Mouse (Mus musculus): ENCODE results near the gene Mgmt.

Mgmt gene

DNA sequence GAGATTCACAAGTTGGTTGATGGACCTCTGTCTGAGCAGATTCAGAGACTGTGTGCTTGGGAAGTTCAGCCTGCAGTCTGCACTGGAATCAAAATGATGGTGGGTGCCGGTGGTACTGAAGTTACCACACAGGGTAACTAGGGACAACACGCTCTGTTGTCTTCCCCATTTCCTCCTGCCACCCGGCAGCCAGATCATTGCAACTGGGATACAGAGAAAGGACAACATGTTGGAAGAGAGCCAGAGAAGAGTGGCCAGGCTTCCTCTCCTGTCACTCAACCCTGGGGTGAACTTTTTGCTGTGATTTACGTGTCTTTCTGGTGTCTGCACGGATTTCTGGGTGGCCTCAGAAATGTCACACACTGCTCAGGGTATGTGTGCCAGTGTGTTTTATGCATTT, 107.4 kb downstream of the Mgmt start:
- Histone ChIP-seq H3K36me3 (ENCODE audit: control insufficient read depth, insufficient read depth, low read length, poor library complexity, severe bottlenecking) (no peaks in the 10 kb centered on the region), H3K27me3 (ENCODE audit: control insufficient read depth, insufficient read depth, low read length, poor library complexity, severe bottlenecking) (no peaks in the 10 kb centered on the region)
- DNase-seq (ENCODE audit: low read depth, low spot score), result no peak

DNA sequence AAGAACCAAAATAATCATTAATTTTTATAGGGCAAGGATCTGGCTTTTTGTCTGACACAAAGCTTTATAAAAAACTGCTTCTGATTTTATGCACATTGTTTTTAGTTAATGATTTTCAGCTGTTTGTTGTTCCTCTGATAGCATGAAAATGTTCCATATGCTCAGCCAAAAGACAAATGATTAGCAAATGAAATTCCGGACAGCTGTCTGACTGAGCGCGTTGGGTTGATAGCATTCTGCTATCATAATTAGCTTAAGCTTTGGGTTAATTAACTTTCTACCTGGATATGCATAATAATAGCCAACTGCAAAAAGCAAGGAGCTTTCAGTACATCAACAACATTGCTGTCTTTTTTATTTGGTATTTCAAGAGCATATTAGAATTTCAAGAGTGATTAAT, 108.0 kb downstream of the Mgmt start:
- no peak for DNase-seq (ENCODE audit: low read depth, low spot score)
- no peaks in the 10 kb centered on the region for H3K36me3 ChIP-seq (ENCODE audit: control insufficient read depth, insufficient read depth, low read length, poor library complexity, severe bottlenecking)
- no peaks in the 10 kb centered on the region for H3K27me3 ChIP-seq (ENCODE audit: control insufficient read depth, insufficient read depth, low read length, poor library complexity, severe bottlenecking)

DNA sequence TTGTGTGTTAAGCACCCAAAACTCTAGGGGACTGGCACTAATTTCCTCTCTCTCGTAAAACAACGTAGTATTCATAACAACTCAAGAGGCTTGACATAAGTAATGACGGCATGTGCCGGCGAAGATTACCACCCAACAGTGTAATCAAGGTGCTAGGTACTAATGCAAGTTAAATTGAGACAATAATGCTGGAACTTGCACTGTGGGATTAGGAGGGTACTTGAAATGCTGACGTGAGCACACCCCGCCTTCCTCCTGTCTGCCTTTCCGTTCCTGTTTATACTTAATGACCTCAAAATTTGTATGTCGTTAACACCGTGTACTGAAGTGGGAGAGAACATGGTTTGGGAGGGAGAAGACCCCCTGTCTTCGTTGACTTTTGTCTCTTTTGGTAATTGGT, 110.9 kb downstream of the Mgmt start:
- Histone ChIP-seq H3K36me3 (ENCODE audit: control insufficient read depth, insufficient read depth, low read length, poor library complexity, severe bottlenecking) (no peaks in the 10 kb centered on the region), H3K27me3 (ENCODE audit: control insufficient read depth, insufficient read depth, low read length, poor library complexity, severe bottlenecking) (no peaks in the 10 kb centered on the region)
- DNase-seq (ENCODE audit: low read depth, low spot score), result no peak

DNA sequence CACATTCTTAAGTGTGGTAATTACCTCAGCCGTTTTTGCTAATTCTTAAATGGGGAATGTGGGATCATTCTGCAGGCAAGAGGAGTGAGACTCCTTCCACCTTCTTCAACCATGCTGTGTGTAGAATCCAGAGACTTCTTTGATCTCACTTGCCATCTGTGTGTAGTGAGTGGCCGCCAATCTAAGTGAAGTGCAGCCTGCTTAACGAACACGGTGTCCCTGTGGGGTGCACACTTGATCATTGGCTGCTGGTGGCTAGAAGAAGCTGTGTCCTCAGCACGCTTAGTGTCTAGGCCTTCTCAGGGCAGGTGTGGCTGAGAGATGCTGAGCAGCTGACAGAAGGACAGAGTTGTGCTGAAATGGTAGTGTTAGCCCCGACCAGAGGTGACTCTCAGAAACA, 113.9 kb downstream of the Mgmt start:
- Histone ChIP-seq H3K36me3 (ENCODE audit: control insufficient read depth, insufficient read depth, low read length, poor library complexity, severe bottlenecking) (no peaks in the 10 kb centered on the region), H3K27me3 (ENCODE audit: control insufficient read depth, insufficient read depth, low read length, poor library complexity, severe bottlenecking) (no peaks in the 10 kb centered on the region)
- no peak for DNase-seq (ENCODE audit: low read depth, low spot score)

DNA sequence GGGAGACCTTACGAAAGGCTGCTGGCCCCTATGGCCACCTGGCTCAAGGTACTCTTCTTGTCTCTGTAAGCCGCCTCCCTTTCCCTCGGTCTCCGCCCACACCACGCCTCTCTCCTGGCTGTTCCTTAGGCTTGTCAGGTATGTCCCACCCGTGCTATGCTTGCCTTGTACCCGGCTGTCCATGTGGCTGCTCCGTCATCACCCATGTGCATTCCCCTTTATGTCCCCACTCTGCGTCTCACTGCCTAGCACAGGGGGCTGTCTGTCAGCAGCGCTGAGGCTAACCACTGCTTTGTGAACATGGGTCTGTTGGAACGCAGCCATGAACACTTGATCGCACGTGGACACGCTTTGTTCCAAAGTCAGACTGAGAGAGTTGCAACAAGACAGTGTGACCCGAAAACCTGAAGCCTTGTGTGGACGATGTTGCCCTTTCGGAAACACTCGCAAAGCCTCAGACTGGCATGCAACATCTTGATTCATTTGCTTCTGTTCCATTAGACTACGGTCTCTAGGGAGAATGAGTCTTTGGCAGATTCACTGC, 115.4 kb downstream of the Mgmt start:
- no peaks in the 10 kb centered on the region for H3K27me3 ChIP-seq (ENCODE audit: control insufficient read depth, insufficient read depth, low read length, poor library complexity, severe bottlenecking)
- no peaks in the 10 kb centered on the region for H3K36me3 ChIP-seq (ENCODE audit: control insufficient read depth, insufficient read depth, low read length, poor library complexity, severe bottlenecking)
- DNase-seq (ENCODE audit: low read depth, low spot score), result no peak

DNA sequence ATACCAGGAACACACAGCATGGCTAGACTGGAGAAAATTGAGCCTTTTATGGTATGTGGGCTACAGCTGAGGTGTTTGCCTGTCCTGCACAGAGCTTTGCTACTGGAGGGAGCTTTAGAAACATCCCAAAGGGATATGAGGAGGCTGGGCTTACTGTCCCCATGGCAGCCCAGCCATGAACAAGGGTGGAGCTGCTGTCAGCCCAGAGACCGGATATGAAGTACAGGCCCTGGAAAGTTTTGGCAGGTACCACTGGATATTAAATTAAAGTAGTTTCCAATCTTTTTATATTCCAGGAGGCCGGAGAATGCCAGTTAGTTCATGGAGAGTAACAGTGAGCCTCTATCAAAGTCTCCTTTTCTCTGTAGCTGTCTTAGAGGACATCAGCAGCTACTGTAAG, 116.0 kb downstream of the Mgmt start:
- Histone ChIP-seq H3K36me3 (ENCODE audit: control insufficient read depth, insufficient read depth, low read length, poor library complexity, severe bottlenecking) (no peaks in the 10 kb centered on the region), H3K27me3 (ENCODE audit: control insufficient read depth, insufficient read depth, low read length, poor library complexity, severe bottlenecking) (no peaks in the 10 kb centered on the region)
- no peak for DNase-seq (ENCODE audit: low read depth, low spot score)

DNA sequence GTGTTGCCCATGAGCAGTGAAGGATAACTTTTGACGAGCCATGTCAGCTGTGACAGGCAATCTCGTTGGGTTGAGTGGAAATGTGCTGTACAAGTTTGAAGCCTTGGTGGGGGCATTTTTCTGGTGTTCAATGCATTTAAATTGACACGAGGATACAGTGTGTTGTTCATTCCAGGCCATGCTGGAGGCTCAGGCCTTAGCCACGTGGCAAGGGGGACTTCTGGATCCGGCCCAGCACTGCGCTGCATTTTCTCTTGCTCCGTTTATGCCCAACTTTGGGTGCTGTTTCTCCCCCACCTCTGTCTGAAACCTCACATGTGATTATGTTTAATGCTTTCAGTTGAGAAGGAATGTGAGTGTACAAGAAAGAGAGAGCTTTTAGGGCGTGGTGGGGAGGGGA, 118.3 kb downstream of the Mgmt start:
- Histone ChIP-seq H3K27me3 (ENCODE audit: control insufficient read depth, insufficient read depth, low read length, poor library complexity, severe bottlenecking) (no peaks in the 10 kb centered on the region), H3K36me3 (ENCODE audit: control insufficient read depth, insufficient read depth, low read length, poor library complexity, severe bottlenecking) (no peaks in the 10 kb centered on the region)
- DNase-seq (ENCODE audit: low read depth, low spot score), result no peak

DNA sequence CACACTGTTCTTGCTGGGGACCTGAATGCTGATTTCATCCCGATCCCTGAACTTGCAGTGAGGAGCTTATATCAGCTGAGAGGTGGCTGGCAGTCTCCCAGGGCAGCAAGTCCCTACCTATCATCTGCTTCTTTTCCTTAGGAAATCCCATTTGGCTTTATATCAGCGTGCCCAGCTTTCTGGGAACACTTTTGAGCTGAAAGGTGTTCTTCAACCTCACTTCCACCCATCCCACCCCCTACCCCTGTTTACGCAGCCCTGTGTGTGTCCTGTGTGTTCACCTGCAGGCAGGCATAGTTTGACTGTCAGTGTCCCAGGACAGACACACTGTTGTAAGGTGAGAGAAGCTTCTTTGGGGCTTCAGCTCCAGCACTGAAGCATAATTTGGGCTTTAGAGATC, 119.0 kb downstream of the Mgmt start:
- no peak for DNase-seq (ENCODE audit: low read depth, low spot score)
- H3K27me3 ChIP-seq (ENCODE audit: control insufficient read depth, insufficient read depth, low read length, poor library complexity, severe bottlenecking), result no peaks in the 10 kb centered on the region
- H3K36me3 ChIP-seq (ENCODE audit: control insufficient read depth, insufficient read depth, low read length, poor library complexity, severe bottlenecking), result no peaks in the 10 kb centered on the region

DNA sequence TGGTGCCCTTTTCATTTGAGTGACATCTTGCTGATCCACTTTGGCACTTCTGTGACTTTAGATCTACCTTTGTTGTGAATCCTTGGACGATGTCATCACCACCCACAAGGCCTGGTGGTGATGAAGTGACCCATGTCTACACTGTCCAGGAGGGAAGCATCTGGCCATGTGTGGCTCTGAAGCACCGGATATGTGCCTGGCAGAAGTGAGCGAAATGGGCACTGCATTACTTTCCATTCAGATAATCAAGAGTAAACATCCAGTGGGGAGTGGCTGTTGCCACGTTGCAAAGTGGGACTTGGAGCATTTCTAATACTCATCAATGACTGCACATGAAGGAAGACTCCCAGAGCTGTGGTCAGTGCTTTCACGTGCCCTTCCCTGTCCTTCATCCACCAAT, 124.2 kb downstream of the Mgmt start:
- H3K27me3 ChIP-seq (ENCODE audit: control insufficient read depth, insufficient read depth, low read length, poor library complexity, severe bottlenecking), result no peaks in the 10 kb centered on the region
- DNase-seq (ENCODE audit: low read depth, low spot score), result no peak
- no peaks in the 10 kb centered on the region for H3K36me3 ChIP-seq (ENCODE audit: control insufficient read depth, insufficient read depth, low read length, poor library complexity, severe bottlenecking)

DNA sequence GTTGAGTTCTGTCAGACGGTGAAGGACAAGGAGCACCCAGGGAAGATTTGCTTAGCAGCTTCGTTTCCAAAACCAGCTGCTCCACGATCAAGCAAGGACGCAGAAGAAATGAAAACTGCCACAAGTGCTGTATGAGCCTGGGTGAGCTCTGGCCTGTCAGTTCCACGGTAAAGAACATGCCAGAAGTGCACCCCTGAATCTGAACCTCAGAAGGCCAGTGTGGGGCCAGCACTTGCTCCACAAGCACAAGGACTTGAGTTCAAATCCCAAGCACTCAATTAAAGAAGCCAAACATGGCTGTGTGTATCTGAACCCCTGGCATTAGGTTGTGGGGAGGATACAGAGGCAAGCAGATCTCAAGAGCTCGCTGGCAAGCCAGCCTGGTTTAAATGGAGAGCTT, 125.8 kb downstream of the Mgmt start:
- no peaks in the 10 kb centered on the region for H3K36me3 ChIP-seq (ENCODE audit: control insufficient read depth, insufficient read depth, low read length, poor library complexity, severe bottlenecking)
- H3K27me3 ChIP-seq (ENCODE audit: control insufficient read depth, insufficient read depth, low read length, poor library complexity, severe bottlenecking), result no peaks in the 10 kb centered on the region
- DNase-seq (ENCODE audit: low read depth, low spot score), result no peak

DNA sequence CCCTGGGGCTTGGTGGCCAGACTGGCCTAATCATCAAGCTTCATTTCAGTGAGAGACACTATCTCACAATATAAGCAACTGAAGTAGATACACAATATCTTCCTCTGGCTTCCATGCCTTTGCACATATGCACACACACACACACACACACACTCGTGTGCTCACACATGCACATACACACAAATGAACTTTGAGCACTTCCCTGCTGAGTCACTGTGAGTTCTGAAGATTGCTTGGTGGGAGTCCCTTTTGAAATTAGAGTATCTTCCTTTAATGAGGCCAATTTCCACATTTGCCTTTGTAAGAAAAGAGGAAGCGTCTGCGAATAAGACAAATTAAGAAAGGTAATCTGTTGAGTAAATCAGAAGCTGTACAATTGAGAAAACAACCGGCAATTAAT, 136.4 kb downstream of the Mgmt start:
- no peaks in the 10 kb centered on the region for H3K27me3 ChIP-seq (ENCODE audit: control insufficient read depth, insufficient read depth, low read length, poor library complexity, severe bottlenecking)
- H3K36me3 ChIP-seq (ENCODE audit: control insufficient read depth, insufficient read depth, low read length, poor library complexity, severe bottlenecking), result no peaks in the 10 kb centered on the region
- no peak for DNase-seq (ENCODE audit: low read depth, low spot score)

DNA sequence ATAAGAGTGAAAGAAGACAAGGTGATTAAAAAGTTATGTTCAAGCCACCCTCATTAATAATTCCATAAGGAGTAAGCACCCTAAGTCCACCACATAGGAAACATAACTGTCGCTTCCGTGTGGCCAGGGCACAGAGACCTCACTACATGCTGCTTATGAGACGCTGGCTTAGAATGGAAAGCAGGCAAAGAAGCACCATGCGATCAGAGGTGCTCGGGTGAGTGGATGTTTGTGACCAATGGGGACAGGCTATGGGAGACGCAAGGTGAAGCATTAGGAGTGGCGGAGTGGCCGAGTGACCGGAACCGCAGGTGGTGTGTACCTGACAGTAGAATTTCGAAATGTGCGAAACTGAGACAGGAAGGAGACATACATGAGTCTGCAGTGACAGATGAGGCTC, 138.8 kb downstream of the Mgmt start:
- Histone ChIP-seq H3K27me3 (ENCODE audit: control insufficient read depth, insufficient read depth, low read length, poor library complexity, severe bottlenecking) (no peaks in the 10 kb centered on the region), H3K36me3 (ENCODE audit: control insufficient read depth, insufficient read depth, low read length, poor library complexity, severe bottlenecking) (no peaks in the 10 kb centered on the region)
- DNase-seq (ENCODE audit: low read depth, low spot score), result no peak

DNA sequence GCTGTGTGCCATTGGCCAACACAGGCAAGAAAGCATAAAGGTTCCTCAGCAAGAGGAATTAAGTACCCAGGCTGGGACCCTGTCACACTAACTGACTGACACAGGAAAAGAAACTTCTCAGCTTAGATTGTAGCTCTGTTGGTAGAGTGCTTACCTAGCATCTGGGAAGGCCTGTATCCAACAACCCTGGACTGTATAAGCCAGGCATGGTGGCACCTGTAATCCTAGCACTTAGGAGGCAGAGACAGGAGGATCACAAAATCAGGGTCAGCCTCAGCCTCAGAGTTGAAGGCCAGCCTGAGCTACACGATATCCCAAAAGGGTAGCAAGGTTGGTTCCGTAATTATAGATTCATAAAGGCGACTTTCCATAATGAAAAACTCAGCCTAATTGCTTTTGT, 140.6 kb downstream of the Mgmt start:
- no peak for DNase-seq (ENCODE audit: low read depth, low spot score)
- H3K36me3 ChIP-seq (ENCODE audit: control insufficient read depth, insufficient read depth, low read length, poor library complexity, severe bottlenecking), result no peaks in the 10 kb centered on the region
- no peaks in the 10 kb centered on the region for H3K27me3 ChIP-seq (ENCODE audit: control insufficient read depth, insufficient read depth, low read length, poor library complexity, severe bottlenecking)

DNA sequence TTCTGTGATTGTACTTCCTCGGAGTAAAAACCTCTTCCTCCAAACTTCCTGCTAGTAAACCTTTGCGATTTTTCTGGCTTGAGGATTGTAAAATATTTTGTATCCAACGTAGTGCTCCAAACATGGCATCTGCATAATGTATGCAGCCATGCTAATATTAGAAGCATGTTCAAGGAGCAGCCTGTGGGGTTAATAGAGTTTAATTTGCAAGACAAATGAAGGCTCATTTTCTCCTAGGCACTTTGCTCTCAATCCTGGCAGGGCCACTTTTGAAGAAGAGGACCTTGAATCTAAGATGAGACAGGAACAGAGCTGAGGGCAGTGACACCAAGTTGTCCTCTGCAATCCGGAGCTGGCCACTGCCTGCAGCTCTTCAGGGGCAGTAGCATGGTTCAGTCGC, 141.5 kb downstream of the Mgmt start:
- DNase-seq (ENCODE audit: low read depth, low spot score), result no peak
- Histone ChIP-seq H3K27me3 (ENCODE audit: control insufficient read depth, insufficient read depth, low read length, poor library complexity, severe bottlenecking) (no peaks in the 10 kb centered on the region), H3K36me3 (ENCODE audit: control insufficient read depth, insufficient read depth, low read length, poor library complexity, severe bottlenecking) (no peaks in the 10 kb centered on the region)

DNA sequence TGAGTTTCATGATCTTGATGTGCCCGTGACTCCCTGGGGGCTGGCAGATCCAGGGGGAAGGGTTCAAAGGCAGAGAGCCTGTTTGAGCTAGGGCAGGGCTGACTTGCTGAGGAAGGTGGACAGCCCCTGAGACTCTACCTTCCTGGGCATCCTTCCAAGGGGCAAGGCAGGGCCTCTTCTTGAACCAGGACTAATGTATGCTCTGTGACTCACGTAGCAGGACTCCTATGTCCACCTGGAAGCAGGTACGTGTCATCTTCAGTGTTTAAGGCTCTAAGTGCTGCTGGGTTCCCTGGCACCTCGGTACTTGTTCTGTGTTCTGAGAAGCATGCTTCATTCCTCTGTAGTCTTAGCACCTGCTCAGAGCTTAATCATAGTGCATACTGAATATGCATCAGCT, 143.1 kb downstream of the Mgmt start:
- no peaks in the 10 kb centered on the region for H3K27me3 ChIP-seq (ENCODE audit: control insufficient read depth, insufficient read depth, low read length, poor library complexity, severe bottlenecking)
- no peak for DNase-seq (ENCODE audit: low read depth, low spot score)
- no peaks in the 10 kb centered on the region for H3K36me3 ChIP-seq (ENCODE audit: control insufficient read depth, insufficient read depth, low read length, poor library complexity, severe bottlenecking)

DNA sequence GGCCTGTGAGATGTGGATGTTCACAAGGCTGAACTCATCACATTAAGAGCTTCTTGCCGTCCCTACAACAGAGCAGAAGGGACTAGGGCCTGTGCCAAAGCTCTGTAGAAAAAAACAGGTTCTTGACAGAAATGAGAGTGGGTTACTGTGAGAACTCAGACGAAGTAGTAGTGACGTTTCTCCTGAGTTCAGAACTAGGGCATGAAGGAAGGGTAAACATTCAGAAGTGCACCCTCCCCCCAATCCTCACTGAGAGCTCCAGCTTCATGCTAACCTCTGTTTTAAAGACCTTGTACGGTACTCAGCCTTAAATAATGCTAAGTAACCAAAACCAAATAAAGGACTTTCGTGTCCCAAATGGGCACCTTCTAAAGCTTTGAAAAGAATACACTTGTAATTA, 143.5 kb downstream of the Mgmt start:
- no peaks in the 10 kb centered on the region for H3K36me3 ChIP-seq (ENCODE audit: control insufficient read depth, insufficient read depth, low read length, poor library complexity, severe bottlenecking)
- no peak for DNase-seq (ENCODE audit: low read depth, low spot score)
- H3K27me3 ChIP-seq (ENCODE audit: control insufficient read depth, insufficient read depth, low read length, poor library complexity, severe bottlenecking), result no peaks in the 10 kb centered on the region
